Mouse (Mus musculus): ENCODE data around the gene Coq10a. TPM values are rescaled to one million over a fixed set of nuclear protein-coding genes. Genes with fewer than 3 reads are reported as not detected.
A peak's percentile ranks its signal among the peaks of the same experiment; 100 is the strongest.

Gene Coq10a
- 10 to 100 TPM; 82.0 to 85.7 TPM for total RNA-seq (2021)

DNA sequence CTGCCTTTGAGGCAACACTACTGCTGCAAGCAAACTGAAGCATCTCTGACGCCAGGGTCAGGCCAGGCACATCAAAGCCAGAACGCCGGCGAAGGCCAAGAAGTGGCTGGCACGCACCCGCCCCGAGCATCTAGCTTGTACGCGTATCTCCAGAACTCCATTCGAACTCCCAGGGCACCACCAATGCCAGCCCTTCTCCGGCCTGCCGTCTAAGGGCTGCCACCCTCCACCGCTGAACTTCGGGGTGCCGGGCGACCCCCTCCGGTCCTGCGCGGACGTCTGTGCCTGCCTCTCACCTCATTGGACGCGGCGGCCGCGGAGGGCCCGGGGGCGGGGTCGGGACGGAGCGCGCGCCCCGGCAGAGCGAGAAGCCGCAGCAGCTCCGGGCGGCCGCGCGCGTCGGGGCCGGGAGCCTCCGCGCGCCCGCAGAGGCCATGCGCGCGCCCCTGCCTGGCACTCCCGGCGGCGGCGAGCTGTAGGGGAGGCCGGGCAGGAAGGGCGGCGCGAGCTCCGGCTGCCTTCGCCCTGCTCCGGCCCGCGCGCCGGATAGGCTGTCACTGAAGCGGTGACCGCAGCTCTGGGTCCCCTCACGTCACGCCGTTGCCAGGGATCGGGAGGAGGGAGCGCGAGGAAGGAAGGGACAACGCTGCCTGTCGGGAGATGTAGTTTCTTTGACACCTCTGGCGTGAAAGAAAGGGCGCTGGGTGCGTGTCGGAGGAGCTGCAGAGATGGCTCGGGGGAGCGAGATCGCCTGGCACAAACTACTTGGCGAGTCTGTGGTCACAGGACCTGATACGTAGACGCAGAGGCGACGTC lies at the start of gene Coq10a:
Gene Coq10a (minus strand): TSS at position 596 of the 816 bp plus-strand sequence.
- DNase-seq = peak; percentile 92

DNA sequence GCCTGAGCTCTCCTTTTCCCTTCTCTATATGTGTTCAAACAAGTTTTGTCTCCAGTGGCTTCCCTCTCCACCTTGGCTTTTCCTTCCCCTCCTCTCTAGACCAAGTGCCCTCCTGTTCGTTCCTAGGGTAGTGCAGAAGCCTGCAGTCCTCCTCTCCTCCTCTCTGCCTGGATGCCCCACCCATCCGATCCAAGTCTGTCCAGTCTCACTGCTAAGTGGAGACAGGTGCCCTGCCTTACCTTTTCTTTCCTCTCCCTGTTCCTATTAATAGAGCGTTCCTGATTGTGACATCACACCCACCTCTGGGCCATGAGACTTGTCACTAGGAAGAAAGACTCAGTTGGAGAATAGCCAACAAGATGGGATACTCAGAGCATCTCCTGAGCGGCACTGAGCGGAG lies 46.1 kb upstream of the Coq10a start:
- no peak for DNase-seq

DNA sequence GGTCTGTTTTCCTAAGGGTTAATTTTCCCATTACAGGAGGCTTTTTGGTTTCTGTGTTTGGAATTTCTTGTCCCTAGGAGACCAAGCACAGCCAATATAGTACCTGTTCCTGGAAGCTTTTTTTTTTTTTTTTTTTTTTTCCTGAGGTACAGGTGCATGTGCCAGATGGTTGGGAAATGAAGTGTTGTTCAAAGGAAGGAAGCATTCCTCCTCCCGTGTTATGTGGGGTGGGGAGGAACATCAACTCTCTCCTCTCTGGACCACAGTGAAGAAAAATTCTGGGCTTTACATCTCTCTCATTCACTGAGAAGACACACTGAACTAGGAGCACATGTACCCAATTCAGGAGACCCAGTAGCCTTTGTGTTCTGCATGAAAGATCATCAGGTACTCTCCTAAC lies 44.3 kb upstream of the Coq10a start:
- no peak for DNase-seq

DNA sequence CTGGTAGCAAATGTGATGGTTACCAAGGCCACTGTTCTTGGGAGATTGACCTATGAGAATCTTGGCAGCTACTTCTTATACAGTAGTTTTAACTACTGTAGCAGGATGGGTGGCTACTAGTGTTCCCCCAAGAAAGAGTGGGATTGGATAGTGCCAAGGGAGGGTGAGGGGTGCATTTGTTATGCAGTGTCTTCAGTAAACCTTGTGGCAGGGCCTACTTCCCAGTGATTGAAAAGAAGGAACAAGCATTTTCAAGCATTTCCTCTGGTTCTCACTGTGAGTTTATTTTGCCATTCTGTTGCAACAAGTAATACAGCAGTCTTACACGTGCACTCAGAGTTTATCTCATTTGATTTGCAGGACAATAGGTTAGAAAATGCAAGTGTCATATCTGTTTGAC lies 43.8 kb upstream of the Coq10a start:
- no peak for DNase-seq

DNA sequence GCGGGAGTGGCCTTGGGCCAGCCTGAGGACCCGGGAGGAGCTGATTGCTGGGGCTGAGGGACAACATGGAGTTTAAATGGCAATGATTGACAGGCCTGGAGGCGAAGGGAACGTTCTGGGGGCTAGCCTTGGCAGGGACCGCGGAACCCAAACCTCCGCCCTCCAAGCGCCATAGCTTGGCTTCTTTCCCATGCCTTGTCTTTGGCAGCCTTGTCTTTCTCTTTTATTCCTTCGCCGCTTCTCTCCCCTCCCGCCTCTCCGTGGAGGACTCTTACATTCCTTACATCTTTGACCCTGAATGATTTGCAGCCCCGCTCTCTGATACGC lies 43.2 kb upstream of the Coq10a start:
- DNase-seq = peak; percentile 59

DNA sequence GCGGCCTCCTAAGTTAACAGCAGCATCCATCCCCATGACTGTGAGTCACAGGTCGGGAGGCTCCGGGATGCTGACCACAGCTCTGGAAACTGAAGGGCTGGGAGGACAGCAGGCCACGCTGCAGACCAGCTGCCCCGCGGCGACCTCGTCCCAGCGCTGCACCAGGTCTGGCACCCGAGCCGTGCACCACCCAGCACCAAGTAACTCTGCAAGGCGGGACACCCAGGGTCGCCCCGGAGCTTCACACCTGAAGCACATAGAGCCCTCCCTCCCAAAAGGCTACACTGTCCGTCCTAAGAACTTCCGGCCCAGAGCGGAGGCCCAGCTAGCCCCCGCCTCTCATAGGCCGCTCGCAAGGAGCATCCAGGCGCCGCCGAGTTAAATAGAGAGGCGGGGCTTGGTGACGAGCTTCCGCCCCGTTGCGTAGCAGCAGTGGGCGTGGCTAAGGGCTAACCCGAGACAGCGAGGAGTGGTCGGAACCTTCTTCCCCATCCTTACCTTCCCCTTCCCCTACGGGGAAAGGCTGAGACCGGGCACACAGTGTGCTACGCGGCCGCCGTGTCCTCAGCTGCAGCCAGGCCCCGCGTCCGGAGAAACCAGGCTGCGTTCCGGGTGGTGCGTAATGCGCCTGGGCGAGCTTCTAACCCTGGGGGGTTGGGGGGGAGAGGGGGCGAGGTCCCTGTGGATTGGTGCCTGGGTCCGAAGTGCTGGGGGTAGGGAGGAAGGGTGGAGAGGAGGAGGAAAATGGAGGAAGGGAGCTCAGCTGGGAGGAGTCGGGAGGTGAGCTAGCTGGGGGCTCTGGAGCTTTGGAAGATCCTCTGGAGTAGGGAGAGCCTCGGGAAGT lies 42.6 kb upstream of the Coq10a start, which contains the start of the genes Nabp2 and Rnf41:
Gene Nabp2 (minus strand): TSS at position 282 of the 844 bp plus-strand sequence.
Gene Rnf41 (plus strand): TSS at position 447 of the 844 bp plus-strand sequence.
- DNase-seq = peak; percentile 98

DNA sequence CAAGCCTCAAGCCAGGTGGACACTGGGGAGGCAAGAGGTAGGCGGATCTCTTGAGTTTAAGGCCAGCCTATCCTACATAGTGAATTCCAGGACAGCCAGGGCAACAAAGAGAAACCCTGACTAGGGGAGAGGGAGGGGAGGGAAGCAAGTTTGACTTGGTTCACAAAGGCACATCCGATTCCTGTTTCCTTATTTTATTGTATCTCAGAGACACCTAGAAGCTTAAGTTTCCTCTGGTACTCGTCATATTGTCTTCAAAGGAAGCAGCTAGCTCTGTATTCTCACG lies 41.7 kb upstream of the Coq10a start:
- DNase-seq = no peak

DNA sequence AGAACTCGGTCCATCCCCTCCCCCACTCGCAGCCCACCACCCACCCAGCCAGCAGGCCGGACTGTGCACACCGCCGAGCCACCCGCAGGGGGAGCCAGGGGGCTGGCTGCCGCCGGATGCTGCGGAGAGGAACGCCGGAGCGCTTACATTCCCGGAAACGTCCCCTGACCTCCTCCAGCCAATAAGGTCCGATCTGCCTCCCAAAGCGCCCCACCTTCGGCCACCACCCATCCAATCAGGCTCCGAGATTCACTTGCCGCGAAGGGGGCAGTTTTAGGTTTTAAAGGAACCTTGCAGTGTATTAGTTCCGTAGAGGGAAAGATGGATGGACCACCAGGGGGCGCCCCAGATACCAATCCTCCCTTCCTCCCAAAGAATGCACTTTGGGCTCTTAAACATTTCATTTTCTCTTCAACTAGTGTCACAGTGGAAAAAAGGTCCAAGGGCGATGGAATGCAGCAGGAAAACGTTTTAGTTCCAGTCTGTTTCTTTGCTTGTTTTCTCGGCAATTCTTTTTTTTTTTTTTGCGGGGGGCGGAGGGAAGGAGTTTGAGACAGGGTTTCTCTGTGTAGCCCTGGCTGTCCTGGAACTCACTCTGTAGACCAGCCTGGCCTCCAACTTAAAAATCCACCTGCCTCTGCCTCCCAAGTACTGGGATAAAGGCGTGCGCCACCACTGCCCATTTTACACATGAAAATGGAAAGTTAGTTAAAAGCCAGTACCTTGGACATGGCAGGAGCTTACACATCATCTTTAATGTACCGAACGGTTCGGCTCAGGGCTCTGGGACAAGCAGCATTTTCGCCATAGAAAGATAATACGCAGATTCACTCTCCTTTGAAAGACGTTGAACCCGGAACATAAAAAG lies 41.1 kb upstream of the Coq10a start:
- peak; percentile 98 for DNase-seq

DNA sequence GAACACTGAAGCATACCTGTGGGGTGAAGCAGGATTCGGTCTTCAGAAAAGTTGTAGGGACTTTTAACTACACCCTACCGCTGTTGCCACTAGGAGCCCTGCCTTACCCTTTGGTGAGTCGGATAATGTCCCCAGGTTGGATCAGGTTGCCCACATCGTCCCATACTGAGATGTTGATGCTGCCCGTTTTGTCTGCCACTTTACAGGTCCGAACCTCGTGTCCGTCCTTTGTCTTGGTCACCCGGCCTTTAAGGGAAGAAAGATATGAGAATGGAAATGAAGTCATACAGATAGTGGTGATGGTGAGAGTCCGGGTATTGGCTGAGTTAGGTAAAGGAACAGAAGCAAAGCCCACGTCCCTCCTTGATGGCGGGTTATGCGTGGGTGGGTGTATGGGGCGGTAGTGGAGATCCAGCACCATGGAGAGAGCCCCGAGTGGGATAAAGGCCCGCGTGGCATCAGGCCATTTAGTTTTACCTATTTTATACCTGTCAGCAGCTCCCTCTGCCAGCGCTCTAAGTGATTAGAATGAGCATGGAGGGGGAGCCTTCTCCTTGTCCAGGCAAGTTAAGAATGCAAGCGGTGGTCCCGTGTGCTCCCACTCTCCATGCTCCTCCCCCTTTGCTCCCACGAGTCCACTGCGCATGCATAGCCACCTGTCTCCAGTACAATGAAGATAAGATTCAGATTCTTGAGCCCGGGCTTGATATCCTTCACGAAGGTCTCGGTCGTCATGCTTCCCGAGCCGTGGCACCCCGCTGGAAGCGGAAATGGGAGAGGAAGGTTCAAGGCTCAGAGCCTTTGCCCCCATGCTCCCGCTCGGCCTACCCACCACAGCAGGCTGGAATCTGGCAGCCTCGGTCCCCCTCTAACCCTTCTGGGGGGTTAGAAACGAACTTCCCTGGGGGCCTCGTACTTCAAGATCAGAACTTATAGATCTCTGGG lies 40.1 kb upstream of the Coq10a start:
- DNase-seq = no peak

DNA sequence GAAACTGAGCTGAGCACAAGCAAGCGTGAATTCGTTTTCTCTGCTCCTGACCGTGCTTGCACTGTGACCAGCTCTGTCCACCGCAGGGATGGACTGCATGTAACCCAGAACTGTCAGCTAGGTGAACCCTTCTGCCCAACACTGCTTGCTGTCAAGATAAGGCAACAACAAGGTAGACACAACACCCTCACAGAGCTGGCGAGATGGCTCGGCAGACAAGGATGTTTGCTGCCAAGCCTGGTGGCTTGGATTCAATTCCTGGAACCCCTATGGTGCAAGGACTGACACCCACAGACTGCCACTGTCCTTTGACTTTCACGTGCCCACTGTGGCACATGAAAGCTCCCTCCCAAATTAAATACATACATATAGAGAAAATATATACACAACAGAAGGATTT lies 35.1 kb upstream of the Coq10a start:
- DNase-seq = no peak

DNA sequence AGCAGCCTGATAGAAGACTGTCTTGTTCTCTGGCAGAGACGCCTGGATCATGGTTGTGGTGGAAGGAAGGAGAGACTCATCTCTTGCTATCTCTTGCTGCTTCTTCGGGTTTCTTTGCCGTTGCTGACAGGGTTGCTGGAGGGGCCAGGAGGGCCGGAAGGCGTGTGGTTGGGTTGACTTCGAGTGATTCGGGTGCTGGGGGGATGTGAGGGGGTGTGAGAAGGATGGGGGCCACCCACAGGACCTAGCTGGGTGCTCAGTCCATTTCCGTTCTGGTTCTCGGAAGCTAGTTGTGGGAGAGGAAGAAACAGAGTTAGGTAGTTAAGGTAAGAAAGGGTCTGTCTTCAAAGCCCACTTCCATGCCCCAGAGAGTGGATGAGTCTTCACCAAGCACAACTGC lies 32.8 kb upstream of the Coq10a start:
- DNase-seq = no peak

DNA sequence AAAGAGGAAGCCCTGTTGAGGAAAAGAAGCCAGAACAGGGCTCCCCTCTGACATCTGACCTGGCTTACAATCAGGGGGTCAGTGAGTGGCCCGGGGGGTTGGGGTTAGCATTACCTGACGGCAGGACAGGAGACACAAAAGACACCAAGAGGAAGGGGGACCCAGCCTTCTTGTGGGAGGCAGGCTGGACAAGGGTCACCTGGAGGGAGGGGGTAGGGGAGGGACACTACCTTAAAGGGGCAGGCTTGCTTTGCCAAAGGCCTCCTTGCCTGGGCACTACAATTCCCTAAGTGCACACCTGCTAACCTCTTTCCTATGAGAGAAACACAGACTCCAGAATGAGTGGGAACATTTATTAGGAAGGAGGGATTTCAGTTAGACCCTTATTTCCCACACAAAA lies 32.3 kb upstream of the Coq10a start, which contains the start of gene Slc39a5:
Gene Slc39a5 (minus strand): TSS at position 174 of the 400 bp plus-strand sequence.
- DNase-seq = no peak

DNA sequence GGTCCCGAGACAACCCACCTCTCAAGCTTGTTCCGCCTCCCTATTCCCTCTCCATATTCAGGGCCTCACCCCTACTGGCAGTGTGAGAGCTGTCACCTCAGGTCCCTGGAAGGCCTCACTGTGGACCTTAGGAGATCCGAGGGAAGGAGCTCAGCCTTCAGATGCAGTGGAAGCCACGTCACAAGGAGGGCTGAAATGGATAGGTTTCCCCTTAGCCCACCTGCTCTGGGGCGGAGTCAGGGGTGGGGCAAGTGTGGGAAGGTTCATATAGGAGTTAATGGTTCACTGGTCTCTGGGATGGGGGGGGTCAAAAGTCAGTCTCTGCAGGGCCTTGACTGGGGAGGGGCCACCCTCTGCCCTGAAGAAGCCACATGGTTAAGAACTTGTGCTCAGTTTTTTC lies 31.5 kb upstream of the Coq10a start:
- DNase-seq = no peak

DNA sequence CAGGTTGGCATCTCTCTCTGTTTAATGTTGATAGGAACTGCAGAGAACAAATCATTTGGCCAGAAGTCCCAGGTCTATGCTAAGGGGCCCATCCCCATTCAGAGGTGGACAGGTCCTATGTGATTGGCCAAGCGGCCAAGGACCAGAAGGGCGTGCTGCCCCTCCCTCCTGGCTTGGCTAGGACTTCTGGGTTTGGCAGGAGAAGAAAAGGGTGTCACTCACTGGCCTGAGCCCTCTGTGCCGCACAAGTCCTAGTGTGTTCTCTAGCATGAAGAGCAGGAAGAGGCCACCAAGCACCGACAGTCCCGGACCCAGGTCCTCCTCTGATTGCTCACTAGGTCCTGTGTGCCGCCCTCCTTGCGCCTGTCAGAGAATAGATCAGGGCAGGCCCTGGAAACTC lies 28.7 kb upstream of the Coq10a start:
- DNase-seq = no peak

DNA sequence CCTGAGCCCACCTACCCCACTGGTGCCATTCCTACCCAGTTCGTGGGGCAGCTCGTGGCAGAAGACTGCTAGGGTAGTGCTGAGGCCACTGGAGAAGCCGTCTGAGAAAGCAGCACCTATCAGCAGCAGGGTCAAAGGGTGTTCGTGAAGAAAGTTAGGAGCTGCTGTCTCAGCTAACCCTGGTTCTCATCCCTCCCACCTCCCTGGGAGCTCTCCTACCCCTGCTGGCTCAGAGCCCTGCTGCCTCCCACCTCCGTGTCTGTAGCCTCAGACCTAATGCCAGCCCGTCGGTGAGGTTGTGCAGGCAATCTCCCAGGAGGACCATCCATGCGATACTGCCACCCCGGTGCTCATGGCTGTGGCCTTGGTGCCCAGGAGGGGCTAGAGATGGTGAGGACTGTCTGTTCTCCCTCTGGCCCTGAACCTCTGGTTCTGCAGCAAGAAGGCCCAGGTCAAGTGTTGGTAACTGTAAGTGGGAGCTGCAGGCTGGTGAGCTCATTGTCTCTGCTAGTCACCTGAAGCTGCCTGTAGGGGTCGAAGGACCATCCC lies 28.0 kb upstream of the Coq10a start:
- no peak for DNase-seq

DNA sequence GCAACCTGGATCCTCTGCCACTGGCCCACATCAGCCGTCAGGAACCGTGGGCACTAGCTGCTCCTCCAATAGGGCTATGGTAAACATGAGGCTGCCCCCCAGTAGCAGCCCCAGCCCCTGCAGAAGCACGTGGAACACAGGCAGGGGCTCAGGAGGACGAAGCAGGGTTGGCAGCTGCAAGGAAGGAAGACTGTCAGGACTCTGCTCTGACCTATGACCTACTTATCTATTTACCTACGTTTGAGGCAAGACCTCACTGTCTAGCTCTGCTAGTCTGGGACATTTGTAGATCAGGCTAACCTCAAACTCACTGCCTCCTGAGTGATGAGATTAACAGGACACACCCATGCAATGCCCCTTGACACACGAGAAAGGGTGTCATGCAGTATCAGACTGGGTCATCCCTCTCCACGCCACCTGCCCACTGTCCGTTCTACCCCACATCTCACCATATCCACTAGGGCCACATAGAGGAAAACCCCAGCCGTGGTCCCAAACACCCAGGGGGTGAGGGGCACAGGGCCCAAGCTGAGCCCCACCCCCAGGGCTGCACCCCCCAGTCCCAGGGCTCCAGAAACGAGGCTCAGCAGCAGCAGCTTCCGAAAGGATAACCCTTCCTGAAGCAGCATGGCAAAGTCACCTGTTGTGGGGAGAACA lies 27.3 kb upstream of the Coq10a start:
- no peak for DNase-seq

DNA sequence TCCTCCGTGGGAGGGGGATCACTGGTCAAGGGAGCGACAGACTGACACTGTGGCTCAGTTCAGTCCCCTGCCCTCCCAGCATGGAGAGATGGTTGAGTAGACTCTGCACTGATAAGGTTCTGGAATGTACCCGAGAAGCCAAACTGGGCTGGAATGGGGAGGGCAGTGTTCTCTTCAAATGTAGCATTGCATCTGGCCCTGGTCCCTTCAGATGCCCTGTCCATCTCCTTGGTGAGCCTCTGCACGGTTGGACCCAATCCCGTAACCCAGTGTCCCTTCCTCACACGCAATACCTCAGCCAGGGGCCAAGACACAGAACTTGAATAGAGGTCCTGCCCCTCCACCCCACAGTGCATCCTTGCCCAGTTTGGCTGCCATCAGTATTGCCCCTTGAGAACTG lies 23.1 kb upstream of the Coq10a start:
- DNase-seq = no peak

DNA sequence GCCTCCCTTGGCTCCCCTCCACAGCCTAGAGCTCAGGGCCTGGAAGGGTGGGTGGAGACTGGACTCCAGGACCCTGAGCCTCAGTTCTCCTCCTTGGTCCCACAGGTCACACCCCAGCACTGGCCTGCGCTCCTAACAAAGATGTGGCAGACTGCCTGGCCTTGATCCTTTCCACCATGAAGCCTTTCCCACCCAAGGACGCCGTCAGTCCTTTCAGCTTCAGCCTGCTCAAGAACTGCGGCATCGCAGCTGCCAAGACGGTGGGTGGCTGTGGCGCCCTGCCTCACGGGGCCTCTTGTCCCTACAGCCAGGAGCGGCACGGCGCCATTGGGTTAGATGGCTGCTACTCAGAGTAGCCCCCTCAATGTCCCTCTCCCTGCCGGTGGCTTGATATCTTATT lies 21.6 kb upstream of the Coq10a start:
- no peak for DNase-seq

DNA sequence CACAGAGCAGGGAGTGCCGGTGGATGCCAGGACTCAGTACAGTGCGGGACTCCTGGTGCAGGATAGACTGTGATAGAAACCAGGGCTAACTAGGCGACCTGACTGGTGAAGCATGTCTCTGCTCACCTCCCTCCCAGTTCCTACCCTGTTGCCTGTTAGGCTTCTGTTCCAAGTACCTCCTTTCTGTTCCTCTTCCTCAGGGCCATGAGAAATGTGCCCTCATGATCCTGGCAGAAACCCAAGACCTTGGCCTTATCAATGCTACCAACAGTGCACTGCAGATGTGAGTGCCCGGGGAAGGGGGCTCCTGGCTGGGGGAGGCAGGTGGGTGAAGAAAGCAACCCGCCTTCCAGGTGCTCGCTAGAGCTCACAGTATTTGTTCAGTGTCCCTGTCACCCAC lies 20.8 kb upstream of the Coq10a start:
- DNase-seq = no peak

DNA sequence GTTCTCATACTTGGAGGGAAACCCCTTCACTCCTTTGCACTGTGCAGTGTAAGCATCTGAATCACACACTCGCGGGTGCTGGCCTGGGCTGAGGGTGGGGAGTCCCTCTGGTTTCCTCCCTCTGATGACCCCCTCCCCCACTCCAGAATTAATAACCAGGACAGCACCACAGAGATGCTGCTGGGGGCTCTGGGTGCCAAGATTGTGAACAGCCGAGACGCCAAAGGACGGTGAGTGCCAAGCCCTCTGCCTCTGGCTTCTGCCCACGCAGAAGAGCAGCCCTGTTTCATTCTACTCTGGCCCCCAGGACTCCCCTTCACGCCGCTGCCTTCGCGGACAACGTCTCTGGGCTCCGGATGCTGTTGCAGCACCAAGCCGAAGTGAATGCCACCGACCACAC lies 20.1 kb upstream of the Coq10a start:
- DNase-seq = no peak

DNA sequence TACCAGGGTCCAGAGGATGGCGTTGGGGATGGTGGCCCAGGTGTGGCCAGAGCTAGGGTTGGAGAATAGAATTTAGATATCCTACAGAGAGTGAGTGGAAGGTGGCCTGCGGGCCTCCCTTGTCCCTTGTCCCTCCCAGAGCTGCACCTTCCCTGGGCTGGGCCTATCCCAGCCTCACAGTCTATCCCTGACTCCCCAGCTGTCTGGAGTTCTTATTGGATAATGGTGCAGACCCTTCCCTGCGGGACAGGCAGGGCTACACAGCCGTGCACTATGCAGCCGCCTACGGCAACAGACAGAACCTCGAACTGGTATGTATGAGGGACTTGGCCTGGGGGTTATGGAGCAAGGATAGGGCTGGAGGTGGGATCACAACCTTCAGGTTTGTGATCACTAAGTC lies 17.1 kb upstream of the Coq10a start:
- no peak for DNase-seq
